Mouse (Mus musculus): ENCODE measurements at regions not wholly inside any gene's neighbourhood (a gene's known extent, or its start where the extent isn't known, plus 50 kb on each side); places are given as distances from the start of the nearest gene placed in this dataset.

DNA sequence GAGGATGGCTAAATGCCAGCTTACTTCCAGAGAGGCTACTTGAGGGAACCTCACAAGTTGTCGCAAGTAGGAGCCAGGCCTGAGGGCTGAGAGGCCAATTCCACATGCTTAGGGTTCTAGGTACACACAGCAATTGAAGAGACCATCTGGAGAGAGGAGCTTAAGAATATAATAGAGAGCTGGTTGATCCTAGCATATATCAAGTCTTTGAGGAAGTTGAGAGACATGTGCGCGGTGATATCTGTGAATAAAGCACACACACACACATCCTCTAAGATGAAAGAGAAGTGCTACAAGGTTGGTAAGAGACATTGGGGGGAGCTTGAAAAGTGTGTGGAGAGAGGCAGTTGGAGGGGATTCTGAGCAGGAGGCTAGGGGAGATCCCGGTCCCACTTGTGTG, 189.5 kb downstream of the Zfp462 start:
- no peak for DNase-seq (ENCODE audit: low read depth in 2 of 2, low spot score in 2 of 2)

DNA sequence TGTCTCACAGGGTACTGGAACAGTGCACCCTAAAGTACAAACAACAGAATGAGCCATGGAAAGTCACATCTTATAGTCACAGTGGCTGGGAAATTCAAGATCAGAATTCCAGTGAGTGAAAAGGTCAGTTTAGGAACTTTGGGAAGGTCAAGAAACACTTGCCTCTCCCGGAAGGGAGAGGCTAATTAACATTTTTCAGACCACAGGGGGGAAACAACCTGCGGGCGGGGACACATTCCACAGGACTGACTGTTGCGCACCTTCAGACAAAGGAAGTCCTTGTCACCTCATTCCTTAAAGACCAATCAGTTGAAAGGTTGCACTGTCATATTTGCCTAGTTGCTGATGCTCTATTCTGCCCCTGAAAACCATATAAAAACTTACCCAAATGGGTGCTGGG, 189.9 kb downstream of the Zfp462 start:
- no peak for DNase-seq (ENCODE audit: low read depth in 2 of 2, low spot score in 2 of 2)

DNA sequence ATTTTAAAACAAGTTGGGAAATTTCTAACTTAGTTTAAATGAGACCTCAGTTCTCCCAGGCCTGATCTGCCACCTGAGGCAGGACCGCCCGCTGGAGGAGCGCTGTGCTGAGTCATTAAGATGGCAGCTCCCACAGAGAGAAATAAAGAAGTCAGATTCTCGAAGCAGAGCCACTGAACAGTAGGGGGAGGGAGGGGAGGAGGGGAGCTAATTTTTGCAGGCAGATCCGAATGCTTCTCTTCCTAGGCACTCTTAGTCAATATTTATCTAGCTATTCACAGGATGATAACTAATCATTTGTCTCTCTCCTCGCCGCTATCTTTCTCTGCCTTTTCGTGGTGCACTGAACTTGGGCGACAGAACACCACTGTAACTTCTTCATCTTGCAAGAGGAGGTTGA, 191.4 kb downstream of the Zfp462 start:
- DNase-seq (ENCODE audit: low read depth in 2 of 2, low spot score in 2 of 2), result no peak

DNA sequence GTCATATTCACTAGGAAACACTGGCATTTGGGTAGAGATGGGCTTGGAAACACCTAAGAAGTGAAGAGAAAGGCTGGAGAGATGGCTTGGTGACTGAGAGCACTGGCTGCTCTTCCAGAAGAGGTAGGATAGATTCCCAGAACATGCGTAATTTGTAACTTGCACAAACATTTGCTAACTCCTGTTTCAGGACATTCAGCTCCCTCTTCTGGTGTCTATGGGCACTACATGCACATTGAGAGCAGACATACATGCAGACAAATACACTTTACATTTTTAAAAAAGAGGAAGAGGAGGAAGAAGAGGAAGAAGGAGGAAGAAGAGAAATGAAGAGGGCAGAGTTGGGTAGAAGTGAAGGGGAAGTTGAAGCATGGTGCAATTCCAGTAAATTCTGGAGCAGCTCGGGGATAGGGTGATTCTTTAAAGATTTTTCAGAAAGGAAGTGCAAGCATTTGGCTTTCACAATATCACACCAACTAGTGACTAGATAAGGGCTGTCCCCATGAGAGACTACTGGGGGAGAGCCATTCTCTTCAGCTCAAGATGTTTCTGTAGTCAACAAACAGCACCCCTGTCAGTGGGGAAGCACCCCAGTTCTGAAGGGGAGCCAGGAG, 193.0 kb downstream of the Zfp462 start:
- DNase-seq (ENCODE audit: low read depth in 2 of 2, low spot score in 2 of 2), result no peak

DNA sequence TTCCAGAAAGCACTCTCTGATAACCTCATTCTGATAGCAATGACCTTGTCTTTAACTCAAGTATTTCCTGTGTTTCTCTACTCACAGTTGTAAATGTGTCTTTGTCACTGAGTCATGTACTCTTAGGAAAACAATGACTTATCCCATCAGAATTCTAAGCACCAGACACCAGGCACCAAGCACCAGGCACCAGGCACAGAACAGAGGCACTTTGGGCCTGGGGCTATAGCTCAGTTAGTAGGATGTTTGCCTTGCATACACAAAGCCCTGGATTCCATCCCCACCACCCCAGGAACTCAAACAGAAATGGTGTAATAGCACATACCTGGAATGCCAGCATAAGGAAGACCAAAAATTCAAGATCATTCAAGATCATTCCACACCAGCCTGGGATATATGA, 196.5 kb downstream of the Zfp462 start:
- no peak for DNase-seq (ENCODE audit: low read depth in 2 of 2, low spot score in 2 of 2)

DNA sequence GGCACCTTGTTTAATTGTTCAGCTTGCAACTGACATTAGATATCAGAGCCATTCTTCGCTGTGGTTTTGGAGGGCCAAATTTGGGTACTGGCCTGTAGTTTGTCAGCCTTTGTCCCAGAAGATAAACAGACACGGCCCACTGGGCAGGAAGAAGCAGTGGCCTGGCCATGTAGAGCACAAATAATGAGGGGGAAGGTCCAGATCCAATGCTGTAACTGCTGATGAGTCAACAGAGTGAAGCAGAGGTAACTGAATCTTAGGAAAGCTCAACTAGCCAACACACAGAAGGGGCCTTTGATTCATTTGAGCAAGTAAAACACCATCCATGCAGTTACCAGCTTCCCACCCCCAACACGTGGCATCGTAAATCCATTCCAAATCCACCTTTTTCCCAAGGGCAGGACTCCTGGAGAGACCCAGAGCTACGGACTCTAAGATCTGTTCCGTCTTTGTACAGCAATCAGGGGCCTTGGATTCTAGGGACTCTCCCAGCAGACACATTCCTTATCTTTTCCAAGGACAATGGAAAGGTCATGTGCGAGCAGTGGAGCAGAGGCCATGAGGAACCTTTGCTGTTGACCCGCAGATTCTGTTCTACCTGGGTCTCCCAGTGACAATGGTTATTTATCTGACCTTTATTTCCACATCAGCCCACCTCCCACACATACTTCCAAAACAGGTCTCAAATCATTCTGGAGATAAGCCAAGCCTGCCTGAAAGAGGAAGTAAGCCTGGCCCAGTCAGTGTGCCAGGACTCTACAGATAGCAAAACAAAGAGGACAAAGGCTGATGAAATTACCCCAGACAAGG, 197.3 kb downstream of the Zfp462 start:
- DNase-seq (ENCODE audit: low read depth in 2 of 2, low spot score in 2 of 2), result no peak

DNA sequence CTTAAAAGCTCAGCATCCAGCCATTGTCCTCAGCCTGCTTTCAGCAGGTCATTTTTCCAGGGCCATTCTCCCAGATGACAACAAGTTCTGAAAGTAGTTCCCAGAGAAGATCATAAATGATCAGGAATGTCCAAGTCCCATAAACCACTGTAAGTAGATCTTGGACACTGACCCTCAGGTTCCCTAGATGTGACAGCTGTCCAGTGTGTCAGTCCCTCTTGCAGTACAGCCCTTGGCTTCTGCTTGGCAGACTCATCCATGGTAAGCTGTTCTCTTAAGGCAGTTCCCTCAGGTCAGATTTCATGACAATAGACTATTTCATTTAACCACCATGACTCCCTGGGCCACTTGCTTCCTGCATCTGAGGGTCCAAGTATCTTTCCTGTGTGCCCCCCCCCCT, 198.6 kb downstream of the Zfp462 start:
- no peak for DNase-seq (ENCODE audit: low read depth in 2 of 2, low spot score in 2 of 2)

DNA sequence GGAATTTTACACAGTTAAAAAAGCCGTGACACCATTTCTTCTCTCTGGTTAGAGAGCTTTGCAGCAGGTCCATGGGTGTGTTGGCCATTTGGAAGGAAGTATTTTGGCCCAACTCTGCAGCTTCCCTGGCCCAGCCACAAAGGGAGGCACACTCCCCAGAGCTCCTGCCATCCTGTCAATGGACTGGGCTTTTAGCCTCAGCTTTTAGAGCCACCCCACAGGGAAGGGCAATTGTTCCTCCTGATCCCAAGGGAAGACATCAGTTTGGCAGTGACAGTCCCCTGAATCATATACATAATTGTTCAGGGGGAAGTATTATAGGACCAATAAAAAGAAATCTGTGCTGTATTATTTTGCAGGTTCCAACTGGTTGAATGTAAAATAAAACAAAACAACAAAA, 200.1 kb downstream of the Zfp462 start:
- DNase-seq (ENCODE audit: low read depth in 2 of 2, low spot score in 2 of 2), result no peak

DNA sequence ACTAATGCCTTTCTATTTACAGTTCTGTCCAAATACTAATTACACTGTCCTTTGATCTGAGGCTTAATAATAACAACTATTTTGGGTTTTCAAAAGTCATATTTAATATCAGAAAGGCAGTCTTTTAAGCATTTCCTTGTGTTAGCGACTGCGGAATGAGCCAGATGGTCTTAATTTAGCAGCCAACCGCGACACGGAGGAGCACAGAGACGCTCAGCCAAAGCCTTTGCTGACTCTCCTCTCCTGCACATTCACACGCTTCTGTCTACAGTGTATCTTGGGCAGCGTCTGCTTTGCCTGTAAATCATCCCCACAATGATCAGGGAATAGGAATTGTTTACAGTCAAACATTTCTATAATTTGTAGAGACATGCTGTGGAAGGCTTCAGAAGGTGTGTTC, 201.1 kb downstream of the Zfp462 start:
- DNase-seq (ENCODE audit: low read depth in 2 of 2, low spot score in 2 of 2), result no peak

DNA sequence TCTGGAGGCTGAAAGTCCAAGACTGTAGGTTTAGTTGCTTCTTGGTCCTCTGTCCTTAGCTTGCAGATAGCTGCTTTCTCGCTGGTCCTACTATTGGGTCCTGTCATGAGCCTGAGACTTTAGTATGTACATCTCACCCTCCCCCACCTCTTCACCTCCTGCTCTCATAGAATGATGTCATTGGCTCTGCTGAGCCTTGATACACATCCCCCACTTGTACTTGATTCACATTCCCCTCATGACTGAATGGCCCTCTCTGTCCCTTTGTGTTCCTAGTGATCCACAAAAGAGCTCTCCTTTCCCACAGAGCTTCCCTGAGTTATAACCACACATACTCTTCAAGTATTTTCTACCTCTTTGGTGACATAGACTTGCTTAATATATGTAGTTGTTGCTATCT, 201.5 kb upstream of the Rad23b start:
- DNase-seq (ENCODE audit: low read depth in 2 of 2, low spot score in 2 of 2), result no peak

DNA sequence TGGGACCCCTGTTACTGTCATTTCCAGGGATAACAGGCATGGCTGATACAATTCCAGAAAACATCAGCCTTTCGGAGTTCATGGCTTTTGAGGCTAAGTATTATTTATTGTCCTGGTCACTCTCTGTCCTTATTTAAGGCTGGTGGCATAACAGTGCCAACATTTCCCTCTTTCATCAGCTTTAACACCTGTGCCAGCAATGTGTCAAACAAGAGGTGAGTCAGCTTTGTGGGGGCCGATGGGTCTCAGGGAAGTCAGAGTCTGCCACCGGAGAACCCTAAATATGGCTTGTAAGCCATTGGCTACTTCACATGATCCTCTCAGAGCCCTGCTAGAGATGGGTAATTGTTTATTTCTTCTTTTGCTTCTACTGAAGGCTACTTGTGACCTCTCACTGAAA, 195.3 kb upstream of the Rad23b start:
- no peak for DNase-seq (ENCODE audit: low read depth in 2 of 2, low spot score in 2 of 2)

DNA sequence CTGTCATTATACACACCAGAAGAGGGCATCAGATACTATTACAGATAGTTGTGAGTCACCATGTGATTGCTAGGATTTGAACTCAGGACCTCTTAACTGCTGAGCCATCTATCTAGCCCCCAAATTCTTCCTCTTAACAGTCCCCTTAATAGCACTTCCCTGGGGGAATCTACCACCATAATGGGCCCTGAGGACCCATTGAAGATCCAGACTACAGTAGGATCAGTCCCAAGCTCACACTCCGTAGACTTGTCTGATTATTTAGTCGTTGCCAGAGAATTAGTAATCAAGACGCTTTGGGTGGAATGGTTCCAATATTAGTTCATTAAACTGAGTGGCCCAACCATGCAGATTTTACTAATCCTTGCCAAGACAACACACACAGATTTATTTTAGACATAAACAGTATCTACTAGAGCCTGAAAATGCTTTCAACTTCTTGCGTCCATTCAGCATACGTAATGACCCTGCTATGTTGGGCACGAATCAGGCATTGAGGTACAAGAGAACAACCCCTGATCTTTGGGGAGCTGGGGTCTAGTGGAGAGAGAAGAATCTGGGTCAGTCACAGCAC, 191.6 kb upstream of the Rad23b start:
- no peak for DNase-seq (ENCODE audit: low read depth in 2 of 2, low spot score in 2 of 2)

DNA sequence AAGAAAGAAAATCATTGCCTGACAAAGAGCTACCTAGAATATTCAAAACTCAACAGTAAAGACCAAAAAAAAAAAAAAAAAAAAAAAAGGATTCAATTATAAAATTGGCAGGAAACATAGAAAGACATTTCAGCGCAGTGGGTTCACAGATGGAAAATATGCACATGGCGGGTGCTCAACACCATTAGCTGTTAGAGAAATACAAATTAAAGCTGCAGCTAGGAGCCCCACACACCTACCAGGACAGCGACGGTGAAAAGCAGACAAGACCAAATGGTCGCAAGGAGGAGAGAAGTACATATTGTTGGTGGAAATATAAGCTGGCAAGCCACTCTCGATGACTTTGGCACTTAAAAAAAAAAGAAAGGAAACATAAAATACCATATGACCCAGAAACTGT, 183.6 kb upstream of the Rad23b start:
- no peak for DNase-seq (ENCODE audit: low read depth in 2 of 2, low spot score in 2 of 2)

DNA sequence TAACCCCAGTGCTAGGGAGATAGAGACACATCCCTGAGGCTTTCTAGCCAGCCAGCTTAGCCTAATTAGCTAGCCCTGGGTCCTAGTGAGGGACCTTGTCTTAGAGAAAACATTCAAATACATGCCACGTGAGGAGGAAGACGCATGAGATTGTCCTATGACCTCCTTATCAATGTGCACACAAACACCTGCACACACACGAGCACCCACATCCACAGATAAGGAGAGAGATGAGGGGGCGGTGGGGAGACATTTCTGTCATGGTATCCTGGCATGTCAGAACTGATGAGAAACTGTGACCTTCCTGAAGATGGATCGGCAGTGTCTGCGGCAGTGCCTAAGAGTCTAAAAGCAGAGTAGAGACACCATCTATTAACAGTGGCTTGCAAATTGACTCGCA, 180.8 kb upstream of the Rad23b start:
- no peak for DNase-seq (ENCODE audit: low read depth in 2 of 2, low spot score in 2 of 2)

DNA sequence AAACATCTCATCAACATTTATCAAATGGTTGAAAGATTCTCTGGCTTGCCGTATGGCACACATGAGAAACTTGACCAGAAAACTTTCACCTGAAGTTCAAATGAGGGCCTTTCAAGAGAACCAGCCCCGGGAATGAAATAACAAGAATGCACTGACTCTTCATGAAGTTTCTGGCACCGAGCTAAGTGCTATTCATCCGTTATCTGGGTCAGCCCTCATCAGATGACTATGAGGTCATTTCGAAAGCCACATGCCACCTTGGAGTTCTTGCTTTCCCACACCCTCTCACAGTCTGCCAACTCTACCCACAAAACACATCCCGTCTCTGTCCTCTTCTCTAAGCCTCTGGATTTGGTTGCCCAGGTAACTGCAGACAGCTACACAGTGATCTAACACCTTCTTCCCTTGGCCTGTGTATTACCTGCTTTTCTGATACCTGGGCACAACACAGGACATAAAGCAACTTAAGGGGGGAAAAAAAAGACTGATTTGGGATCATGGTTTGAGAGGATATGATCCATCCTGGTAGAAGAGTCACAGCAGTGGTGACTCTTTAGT, 177.4 kb upstream of the Rad23b start:
- no peak for DNase-seq (ENCODE audit: low read depth in 2 of 2, low spot score in 2 of 2)

DNA sequence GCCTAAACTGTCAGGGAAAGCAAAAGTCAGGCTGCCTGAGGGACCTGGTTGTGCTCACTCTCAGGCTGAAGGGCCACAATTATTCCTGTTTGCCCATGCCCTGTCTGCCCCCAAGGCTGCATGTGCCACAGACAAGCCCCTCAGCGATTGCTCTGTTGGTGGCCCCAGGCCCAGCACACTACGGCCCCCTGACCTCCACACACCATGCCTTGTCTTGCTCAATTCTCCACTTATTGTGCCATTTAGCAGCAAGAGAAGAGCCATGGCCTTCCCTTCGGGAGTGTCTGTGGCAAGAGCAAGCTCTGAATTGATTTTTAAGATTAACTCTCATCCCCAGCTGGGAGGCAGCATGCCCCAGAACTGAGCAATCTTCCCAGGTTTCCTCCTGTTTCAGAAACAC, 173.8 kb upstream of the Rad23b start:
- DNase-seq (ENCODE audit: low read depth in 2 of 2, low spot score in 2 of 2), result no peak

DNA sequence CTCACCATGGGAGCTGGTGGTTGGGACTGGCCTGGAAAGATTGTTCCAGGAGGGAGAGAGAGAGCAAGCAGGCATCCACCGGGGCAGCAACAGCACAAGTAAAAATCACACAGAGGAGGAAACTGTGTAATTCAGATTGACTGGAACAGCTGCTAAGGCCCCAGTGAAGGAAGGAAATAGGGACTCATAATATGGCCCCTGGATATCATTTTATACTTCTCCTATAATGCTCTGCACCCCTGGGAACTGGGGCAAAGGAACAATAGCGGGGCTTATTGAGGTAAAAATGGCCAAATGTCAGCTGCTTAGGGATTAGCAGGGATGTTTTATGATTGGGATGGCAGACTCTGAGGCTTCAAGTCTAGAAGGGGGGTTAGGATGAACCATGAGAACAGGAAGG, 170.4 kb upstream of the Rad23b start:
- no peak for DNase-seq (ENCODE audit: low read depth in 2 of 2, low spot score in 2 of 2)

DNA sequence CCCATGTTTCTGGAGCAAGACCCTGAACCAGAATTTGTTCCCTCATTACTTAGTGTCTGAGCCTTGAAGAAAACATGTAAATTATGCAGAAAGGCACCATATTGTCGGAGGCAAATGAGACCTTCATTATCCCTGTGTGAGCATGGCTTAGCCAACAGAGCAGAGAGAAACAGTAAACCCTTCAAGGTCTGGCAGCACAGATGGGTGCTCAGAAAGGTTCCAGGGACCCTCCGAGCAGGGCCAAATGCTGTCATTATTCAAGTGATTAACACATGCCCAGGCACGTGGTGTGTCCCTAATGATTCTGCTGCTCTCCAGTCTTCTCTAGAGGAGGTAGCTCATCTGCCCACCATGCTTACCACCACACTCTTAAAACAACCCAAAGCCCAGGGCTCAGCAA, 166.3 kb upstream of the Rad23b start:
- no peak for DNase-seq (ENCODE audit: low read depth in 2 of 2, low spot score in 2 of 2)

DNA sequence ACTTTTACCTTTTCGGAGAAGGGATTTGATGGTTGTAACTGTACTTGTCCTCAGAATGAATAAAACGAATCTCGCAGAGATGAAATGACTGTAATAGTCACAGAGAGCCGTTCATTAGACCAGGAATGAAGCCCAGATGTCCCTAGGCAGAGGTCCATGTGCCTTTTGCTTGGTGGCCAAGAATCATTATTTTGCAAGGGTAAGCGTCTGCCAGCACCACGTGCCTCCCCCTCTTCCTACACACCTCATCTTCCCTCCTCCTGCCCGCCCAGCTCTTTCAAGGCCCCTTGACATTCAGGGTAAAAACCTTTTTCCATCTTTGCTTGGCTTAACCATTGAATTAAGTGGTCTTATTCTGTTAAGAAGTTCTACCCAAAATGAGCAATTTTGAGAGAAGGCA, 161.1 kb upstream of the Rad23b start:
- no peak for DNase-seq (ENCODE audit: low read depth in 2 of 2, low spot score in 2 of 2)

DNA sequence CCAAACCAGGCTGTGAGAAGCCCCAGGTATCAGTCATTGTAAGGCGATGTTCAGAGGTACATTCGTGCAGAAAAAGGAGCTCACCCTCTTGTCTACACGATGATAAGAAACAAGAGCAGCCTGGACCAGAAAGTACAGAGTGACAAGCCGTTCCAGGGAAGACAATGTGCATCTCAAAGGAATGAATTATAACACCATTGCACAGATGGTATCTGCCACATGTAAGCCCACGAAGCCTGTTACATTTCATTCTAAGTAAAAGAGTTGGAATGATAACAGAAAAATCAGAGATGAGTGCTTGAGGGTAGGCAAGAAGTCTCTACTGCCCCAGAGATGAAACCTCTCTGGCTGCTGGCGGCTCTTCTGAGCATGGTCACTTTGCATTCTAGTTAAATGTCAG, 159.3 kb upstream of the Rad23b start:
- DNase-seq (ENCODE audit: low read depth in 2 of 2, low spot score in 2 of 2), result no peak

DNA sequence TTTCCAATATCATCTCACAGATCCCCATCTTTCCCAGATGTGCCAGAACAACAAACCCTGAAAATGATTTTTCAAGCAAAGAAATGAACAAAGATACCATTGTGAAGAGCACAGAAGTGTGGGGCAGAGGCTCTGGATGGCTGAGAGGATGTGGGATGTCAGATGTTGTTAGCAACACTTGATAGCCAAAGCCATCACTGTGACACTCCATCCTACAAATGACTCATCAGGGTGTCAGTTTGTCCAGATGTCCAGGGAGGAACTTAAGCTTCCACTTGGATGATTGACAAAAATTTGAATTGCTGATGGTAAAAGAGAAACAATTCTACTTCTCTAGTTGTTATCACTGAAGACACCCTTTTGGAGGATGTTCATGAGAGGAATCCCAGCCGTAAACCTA, 155.8 kb upstream of the Rad23b start:
- DNase-seq (ENCODE audit: low read depth in 2 of 2, low spot score in 2 of 2), result no peak

DNA sequence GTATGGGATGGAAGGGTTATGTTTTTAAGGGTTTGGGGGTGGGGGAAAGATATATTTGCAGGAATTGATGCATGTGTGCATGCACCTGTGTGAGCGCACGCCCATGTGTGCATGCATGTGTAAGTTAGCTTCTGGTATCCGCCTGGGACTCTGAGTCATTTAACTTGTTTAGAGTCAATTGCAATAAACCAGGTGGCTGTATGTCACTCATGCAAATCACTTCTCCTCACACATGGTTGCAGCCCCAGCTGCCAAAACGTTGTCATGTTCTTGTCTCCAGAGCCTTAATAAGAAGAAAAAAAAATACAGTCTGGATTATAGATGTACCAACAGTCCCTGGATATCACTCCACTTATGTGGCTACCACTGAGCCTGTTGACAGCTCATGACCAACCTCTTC, 155.3 kb upstream of the Rad23b start:
- no peak for DNase-seq (ENCODE audit: low read depth in 2 of 2, low spot score in 2 of 2)

Data from CD8-positive naive resting alpha-beta T cell, adult 2 months (primary cell).